Mouse (Mus musculus) cerebellum, adult 11-12 months (tissue): ENCODE results near the gene Gm49325.

Experiments used
- DNase-seq: peaks from one replicate; pipeline ENCODE4 v3.0.0; 2022

The Gm49325 gene

DNA sequence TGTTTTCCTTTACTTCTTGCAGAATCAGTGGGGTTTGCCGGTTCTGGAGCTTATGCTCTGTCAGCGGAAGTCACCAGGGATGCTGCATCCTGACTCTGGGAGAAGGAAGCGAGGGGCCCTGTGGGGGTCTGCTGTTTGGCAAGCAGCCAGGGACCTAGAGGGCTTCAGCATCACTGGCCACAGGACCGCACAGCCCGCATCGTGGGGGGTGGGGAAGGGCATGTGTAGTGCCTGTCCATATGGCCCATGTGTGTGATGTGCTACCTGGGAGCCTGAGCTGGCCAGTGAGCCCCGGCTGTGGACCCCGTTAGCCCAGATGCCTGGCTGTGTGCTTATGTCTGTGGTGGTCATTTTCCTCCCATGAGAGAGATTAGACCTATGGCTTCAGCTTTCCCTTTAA is 16.2 kb upstream of the Gm49325 start:
- DNase-seq, result no peak

DNA sequence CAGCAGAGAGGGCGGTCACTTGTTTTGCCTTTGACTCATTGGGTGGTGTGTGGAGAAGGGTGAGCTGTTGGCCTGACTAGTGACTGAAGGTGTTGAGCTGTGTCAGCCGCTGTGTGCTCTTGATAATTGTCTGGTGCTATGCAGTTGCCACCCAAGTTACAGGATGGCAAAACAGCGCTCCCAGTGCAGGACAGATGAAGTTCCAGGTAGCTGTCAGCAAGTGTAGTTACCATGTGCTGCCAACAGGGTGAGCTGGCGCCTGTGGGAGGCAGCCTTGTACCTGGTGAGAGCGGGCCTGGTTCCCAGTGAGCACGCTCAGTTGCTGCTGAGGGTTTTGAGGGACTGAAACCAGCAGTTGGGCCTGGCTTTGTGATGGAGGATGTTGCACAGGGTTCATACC is 15.2 kb upstream of the Gm49325 start:
- DNase-seq, result peak; percentile 62

GRCm38 (mm10) chr10:77591546-77591945 is 14.5 kb upstream of the Gm49325 start:
- no peak for DNase-seq

DNA sequence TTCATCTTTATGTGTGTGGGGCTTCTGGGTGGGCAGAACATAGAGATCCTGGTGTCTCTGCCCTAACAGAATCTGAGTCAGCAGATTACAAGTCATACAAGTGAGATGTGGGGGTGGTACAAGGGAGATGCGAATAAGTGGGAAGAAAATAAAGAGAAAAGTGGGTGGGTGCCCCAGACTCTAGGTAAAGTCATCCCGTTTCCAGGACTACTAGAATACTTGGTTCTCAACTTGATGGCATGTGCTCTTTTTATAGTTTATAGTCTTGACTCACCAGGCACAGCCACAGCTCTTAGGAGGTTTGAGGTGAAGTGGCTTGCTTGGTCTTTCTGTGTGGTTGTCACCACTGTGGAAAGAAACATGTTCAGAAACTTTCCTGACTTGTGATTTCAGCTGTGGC is 9.9 kb upstream of the Gm49325 start:
- no peak for DNase-seq

GRCm38 (mm10) chr10:77603021-77603420 is 3.0 kb upstream of the Gm49325 start:
- no peak for DNase-seq

DNA sequence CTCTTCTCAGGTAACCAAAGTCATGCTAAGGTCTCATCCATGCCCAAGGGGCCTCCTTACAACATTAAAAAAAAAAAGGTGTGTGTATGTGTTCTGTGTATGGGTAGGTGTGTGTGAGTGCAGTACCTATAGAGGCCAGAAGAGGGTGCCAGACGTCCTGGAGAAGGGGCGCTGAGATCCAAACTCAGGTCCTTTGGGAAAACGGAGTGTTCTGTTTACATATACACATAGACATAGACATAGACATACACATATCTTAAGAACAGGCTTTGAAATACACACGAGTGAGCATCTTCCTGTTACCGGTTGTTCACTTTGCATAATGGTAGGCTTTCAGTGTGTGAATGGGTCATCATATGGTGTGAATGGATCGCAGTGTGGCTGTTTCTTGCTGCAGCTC is 1.9 kb upstream of the Gm49325 start:
- no peak for DNase-seq

DNA sequence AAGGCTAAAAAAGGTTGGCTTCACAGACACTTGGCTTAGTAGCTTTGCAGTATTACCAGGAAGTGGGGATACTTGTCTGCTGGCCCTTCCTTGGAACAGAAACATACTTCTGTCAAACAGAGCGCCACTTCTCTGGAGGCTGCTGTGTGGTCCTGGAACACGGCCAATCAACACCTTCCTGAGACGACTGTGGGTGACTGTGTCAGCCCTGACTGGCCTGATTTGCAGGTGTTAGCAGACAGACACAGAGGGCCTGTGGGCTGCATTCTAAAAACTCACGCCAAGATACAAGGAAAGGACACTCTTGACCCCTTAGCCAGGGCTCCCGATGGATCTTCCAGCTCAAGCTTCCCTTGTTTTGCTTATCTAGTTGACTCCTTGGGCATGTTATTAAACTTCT is 1.0 kb upstream of the Gm49325 start:
- peak; percentile 63 for DNase-seq

DNA sequence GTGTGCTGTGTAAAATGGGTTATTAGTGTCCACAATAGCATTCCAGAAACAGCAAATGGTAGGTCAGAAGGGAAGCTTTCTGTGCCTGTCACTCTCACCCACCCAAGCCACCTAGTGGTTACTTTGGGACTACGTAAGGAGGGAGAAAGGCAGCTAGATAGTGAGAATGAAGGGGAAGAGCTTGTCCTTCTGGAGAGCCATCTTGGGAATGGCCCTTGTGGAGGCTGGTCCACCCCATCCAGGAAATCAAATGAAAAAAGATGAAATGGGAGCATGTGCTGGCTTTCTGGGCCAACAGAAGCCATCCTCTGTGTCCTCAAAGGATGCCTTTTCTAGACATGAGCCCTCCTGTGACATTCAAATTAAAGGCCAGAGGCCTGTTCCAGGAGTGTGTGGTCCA is 629 bp upstream of the Gm49325 start:
- no peak for DNase-seq

GRCm38 (mm10) chr10:77606855-77607254 is 858 bp downstream of the Gm49325 start:
- no peak for DNase-seq

DNA sequence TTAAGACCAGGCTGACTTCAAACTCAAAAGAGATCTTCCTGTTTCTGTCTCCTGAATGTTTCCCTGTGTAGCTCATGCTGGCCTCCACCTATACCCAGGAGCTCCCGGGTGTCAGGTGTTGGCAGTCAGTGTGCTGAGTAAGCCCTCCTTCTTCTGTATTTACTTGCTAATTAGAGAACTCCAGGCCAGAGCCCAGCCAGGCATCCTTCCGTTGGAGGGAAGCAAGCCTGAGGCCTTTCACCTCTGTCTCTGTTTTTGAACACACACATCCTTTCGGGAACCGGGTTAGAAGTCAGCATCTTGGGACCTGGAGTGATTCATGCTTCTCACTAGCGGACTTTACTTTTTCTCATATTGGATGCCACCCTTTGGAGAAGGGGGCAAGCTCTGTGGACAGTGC is 1.4 kb downstream of the Gm49325 start:
- DNase-seq, result no peak

GRCm38 (mm10) chr10:77608589-77608988 is 2.6 kb downstream of the Gm49325 start:
- DNase-seq, result no peak

DNA sequence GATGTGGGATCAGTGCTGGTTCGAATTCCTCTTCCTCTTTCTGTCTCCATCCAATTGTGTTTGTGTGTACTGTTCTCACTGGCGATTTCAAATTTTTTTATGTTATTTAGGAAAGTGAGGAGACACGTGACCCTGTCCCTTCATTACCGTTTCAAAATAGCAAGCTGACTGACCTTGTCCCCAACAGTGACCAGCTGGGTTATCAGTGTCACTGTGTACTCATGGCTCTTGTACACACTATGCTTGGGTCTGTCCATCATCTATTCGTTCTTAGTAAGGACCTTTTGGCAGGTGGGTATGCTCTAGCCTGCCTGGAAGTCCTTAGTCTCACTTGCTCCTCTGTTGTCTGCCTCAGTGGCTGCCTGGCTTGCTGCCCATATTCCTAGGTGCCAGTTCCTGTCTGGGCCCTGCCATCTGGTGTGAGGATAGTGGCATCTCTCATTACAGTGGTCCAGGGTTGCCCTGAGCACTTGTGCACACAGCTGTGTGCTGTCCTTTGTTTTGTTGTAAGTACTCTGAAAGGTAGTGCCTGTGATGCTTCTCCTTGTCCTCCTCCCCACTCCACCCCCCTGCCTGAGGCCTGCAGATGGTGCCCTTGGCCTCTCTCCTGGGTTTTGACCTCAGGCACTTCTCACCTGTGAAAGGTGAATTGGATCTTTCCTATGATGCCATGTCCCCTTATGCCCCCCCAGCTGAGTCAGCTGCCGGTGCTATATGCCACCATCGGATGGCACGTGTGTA is 4.4 kb downstream of the Gm49325 start:
- DNase-seq, result peak; percentile 69

DNA sequence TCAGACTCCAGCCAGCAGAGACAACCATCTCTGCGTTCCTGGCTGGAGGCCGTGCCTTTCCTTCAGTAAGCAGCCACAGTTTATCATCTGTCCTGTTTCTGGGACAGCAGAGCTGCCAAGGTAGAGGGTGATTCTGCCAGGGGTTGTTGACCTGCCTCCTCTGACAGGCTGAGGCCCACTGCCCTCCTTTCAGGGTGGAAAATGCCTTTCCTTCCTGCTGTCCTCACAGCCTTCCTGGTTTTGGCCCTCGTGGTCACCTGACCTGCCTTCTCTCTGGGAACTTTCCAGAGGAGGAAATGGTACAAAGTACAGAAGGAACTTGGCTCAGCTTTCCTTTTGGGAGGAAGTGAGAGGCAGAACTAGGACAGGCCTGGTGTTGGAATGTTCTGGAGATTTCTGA is 7.4 kb downstream of the Gm49325 start:
- no peak for DNase-seq

DNA sequence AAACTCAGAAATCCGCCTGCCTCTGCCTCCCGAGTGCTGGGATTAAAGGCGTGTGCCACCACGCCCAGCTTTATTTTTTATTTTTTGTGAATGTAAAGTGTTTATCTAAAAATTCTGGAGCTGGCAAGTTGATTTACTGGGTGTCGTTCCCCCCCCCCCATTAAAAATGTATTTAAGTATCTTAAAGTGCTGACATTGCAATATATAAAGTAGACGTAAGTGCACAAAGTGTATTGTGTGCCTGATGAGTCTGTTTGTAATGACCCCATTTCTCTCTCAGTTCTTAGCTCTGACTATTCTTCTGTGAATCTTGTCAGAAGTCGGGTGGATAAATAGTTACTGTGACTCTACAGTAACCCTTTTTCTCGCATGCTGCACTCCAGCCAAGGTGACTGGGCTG is 9.7 kb downstream of the Gm49325 start:
- no peak for DNase-seq

- no peak for DNase-seq
These were observed 10.2 kb downstream of the Gm49325 start for GRCm38 (mm10) chr10:77616166-77616565.

- no peak for DNase-seq
These were observed 10.9 kb downstream of the Gm49325 start for GRCm38 (mm10) chr10:77616926-77617325.

DNA sequence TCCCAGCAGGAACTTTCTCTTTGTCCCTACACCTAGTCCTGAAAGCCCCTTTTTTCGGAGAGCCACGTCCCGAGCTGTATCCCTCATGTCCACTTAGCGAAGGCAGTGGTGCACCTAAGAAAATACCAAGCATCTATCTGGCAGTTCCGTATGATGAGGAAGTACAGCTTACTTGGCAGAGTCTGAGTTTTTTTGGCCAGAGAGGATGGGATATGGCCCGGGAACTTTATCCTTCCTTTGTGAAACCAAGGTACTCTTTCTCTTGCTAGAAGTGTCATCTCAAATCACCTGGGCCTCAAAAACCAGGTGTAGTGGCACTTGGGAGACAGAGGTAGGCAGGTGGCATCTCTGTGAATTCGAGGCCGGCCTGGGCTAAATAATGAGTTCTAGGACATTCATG is 15.5 kb downstream of the Gm49325 start:
- DNase-seq, result no peak

DNA sequence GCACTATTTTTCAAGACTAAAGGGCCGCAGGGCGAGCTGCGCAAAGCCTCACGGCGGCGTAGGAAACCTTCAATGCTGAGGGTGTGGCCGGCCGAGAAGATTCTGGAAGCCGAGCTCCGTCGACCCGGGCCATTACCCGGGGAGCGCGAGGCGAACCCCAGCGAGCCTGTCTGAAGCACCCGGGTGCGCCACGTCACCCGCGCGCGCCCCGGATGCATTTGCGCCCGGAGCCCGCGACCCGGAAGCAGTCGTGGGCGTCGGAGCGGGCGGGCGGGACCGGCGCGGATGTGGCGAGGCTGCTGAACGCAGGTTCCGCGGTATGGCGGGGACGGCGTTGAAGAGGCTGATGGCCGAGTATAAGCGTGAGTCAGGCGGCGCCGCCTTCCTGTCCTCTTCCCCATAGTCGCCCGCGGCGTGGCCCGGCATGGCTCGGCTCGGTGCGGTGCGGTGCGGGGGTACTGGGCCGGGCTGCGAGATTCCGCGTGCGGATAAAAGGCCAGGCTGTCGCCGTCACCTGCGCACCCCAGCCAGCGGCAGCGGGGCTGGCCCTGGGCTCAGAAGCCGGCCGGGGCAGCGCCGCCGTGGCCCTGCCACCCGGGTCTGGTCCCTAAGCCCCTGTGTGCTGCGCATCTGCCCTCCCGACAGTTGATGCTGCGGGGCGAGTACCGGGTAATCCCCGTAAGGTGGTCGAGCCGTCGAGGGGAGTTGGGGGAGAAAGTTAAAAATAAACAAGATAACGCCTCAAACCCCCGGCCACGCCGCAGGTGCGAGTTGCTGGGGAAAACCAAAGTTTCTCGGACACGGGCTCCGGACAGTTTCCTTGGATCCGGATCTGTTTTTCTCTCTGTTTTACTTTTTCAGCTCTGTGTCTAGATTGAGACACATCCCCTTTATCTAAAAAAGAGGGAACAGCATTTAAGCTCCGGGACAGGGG is 16.3 kb downstream of the Gm49325 start, which contains the start of gene Ube2g2:
Gene Ube2g2 (plus strand): TSS at position 221 of the 934 bp plus-strand sequence.
- peak; percentile 91 for DNase-seq

- DNase-seq, result peak; percentile 74
These were observed 17.1 kb downstream of the Gm49325 start for GRCm38 (mm10) chr10:77623069-77623492.

DNA sequence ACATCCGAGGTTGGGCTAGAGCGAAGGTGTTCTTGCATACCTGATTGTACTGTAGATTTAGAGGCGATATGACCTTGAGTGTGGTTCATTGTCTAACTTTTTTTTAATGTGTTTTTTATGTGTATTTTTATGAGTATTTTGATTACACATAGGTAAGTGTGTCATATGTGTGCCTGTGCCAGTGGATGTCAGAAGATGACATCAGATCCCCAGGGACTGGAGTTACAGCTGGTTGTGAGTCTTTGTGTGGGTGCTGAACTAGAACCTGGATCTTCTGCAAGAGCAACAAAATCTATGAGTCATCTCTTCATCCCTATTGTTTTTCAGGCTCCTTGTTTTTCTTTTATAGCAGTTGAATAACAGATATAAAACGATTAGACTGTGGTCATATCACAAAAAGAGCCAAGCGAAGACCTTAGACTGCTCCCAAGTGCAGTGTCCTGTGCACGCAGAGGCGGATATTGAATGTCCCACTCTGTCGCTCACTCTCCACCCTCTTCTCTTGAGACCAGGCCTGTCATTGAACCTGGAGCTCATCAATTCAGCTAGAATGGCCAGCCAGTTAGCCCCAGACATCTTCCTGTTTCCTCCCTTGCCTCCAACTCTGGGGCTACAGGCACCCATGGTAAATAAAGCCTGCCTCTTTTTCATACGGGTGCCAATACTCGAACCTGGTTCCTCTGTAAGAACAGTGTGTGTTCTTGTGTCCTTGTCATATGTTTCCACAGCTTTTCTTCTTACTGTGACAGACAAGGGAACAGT is 17.8 kb downstream of the Gm49325 start:
- DNase-seq, result no peak

- no peak for DNase-seq
These were observed 18.6 kb downstream of the Gm49325 start for GRCm38 (mm10) chr10:77624570-77624995.

GRCm38 (mm10) chr10:77626036-77626435 is 20.0 kb downstream of the Gm49325 start:
- DNase-seq, result no peak

DNA sequence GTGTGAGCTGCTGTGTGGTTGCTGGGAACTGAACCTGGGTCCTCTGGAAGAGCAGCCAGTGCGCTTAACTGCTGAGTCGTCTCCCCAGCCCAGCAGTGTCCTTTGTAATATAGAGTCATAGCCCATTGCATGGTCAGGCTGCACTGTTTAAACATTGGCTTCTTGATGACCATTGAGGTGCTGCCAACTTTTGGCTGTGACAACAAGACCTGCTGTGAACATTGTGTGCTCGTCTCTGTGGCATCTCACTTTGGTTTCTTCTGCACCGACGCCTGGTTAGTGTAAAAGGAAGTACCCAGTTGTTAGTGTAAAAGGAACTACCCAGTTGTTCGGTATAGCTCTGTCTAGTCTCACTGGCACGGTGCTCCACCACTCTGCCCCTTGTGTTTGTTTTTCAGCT is 20.6 kb downstream of the Gm49325 start:
- DNase-seq, result no peak
